Mouse (Mus musculus) urinary bladder, postnatal 36 days (tissue): Measurements from ENCODE around the gene Gm29735.
"Not testable (repeated sequence)": the region's sequence is repeated elsewhere in the genome, so short reads cannot be mapped to it uniquely, and the experiment has no call there.

Experiments
- DNase-seq, 2 experiments: peaks; one replicate each; pipeline ENCODE4 v3.0.0; 2022; ENCODE audit warnings: low spot score in 2 of 2, mixed read lengths in 1 of 2

Gm29735 gene

GRCm38 (mm10) chr7:142157013-142157412 is at the start of gene Gm29735:
TSS of gene Gm29735 (minus strand) at chr7:142157113.
- DNase-seq: not testable (repeated sequence)

GRCm38 (mm10) chr7:142205488-142205887 is 48.6 kb upstream of the Gm29735 start:
- DNase-seq: no peak

GRCm38 (mm10) chr7:142201064-142201463 is 44.2 kb upstream of the Gm29735 start, which contains the start of gene Krtap5-3:
TSS of gene Krtap5-3 (plus strand) at chr7:142201364.
- no peak for DNase-seq

GRCm38 (mm10) chr7:142198748-142199147 is 41.8 kb upstream of the Gm29735 start:
- no peak for DNase-seq

GRCm38 (mm10) chr7:142190289-142190688 is 33.4 kb upstream of the Gm29735 start, which contains the start of gene Gm10153:
TSS of gene Gm10153 (minus strand) at chr7:142190389.
- no peak for DNase-seq

GRCm38 (mm10) chr7:142188156-142188555 is 31.2 kb upstream of the Gm29735 start:
- DNase-seq: no peak

- DNase-seq: no peak
Measured at GRCm38 (mm10) chr7:142181021-142181420, 24.1 kb upstream of the Gm29735 start.

GRCm38 (mm10) chr7:142178685-142179084 is 21.8 kb upstream of the Gm29735 start:
- no peak for DNase-seq

GRCm38 (mm10) chr7:142175905-142176304 is 19.0 kb upstream of the Gm29735 start, which contains the start of gene Krtap5-2:
TSS of gene Krtap5-2 (minus strand) at chr7:142176005.
- DNase-seq: not testable (repeated sequence)

- DNase-seq: no peak
Measured at GRCm38 (mm10) chr7:142169836-142170235, 12.9 kb upstream of the Gm29735 start.

GRCm38 (mm10) chr7:142165639-142166038 is 8.7 kb upstream of the Gm29735 start, which contains the start of gene Gm4553:
TSS of gene Gm4553 (minus strand) at chr7:142165739.
- not testable (repeated sequence) for DNase-seq

GRCm38 (mm10) chr7:142159366-142159765 is 2.5 kb upstream of the Gm29735 start:
- no peak for DNase-seq

GRCm38 (mm10) chr7:142155308-142155707 is 1.6 kb downstream of the Gm29735 start:
- no peak for DNase-seq

- no peak for DNase-seq
Measured at GRCm38 (mm10) chr7:142152191-142152590, 4.7 kb downstream of the Gm29735 start.

GRCm38 (mm10) chr7:142148633-142149032 is 8.3 kb downstream of the Gm29735 start:
- no peak for DNase-seq

- peak; percentile 6 to 11 for DNase-seq
Measured at GRCm38 (mm10) chr7:142146033-142146432, 10.9 kb downstream of the Gm29735 start.

- no peak for DNase-seq
Measured at GRCm38 (mm10) chr7:142145413-142145940, 11.4 kb downstream of the Gm29735 start.

GRCm38 (mm10) chr7:142144507-142144906 is 12.4 kb downstream of the Gm29735 start, which contains the start of gene Gm45337:
TSS of gene Gm45337 (minus strand) at chr7:142144607.
- no peak for DNase-seq

GRCm38 (mm10) chr7:142143506-142144010 is 13.4 kb downstream of the Gm29735 start:
- DNase-seq: not testable (repeated sequence)

- DNase-seq: no peak
Measured at GRCm38 (mm10) chr7:142140696-142141095, 16.2 kb downstream of the Gm29735 start.

- DNase-seq: not testable (repeated sequence)
Measured at GRCm38 (mm10) chr7:142135934-142136333, 21.0 kb downstream of the Gm29735 start, which contains the start of gene Gm39115. TSS of gene Gm39115 (minus strand) at chr7:142136034.

- no peak for DNase-seq
Measured at GRCm38 (mm10) chr7:142134206-142134995, 22.5 kb downstream of the Gm29735 start.
